Mouse (Mus musculus) layer of hippocampus, adult 11-12 months (tissue): ENCODE measurements around the gene Spcs3.
A peak's percentile ranks its signal among the peaks of the same experiment; 100 is the strongest.
"Not testable (repeated sequence)": the region's sequence is repeated elsewhere in the genome, so short reads cannot be mapped to it uniquely, and the experiment has no call there.

Experiments used
- DNase-seq: peaks from one replicate; pipeline ENCODE4 v3.0.0; 2022; ENCODE audit warnings: low spot score

Spcs3 gene

GRCm38 (mm10) chr8:54529382-54530296 is at the start of gene Spcs3, which contains the start of gene Asb5:
Gene Spcs3, minus strand, starts transcription at chr8:54529998.
Gene Asb5, plus strand, starts transcription at chr8:54529580.
- peak; percentile 96 for DNase-seq

DNA sequence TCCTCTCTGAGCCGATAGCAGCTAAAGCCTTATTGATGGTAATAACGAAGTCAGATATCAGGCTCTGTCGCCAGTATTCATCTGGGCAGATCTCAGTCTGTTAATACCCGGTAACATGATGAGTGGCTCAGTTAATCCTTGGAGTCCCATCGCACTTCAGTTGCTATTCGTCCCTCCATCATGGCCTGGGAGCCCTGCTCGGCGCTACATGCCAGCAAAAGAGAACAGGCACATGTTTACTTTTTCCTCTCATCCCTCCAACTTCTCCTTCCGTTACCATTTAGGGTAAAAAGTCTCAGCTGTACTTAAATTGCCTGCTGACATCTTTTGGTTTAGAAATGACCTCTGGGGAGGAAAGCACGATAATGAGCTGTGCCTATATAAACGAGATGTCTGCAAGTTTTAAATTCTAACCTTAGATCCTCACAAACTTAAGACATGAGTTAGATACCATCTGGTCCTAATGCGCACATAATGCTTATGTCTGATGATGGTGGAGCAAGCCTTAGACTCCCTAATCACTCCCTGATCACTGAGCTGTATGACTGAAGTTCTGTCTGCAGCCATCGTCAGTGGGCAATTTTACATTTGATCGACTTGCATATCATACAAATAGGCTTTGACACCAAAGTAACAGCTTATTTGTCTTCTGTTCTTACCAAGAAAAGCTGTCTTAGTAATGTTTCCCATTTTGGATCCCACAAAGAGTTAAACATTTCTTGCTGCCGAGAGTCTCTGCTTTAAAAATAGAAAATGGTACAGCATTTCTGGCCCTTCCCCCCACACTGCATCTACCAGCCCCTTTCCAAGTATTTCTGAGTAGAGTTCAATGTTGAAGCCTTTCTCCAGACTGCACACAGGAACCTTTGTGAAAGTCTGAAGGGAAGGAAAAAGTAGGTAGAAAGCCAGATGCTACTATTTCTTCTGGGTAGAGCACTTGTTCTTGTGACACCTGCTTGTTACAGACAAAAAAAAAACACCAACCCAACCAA is 41.1 kb upstream of the Spcs3 start:
- DNase-seq = no peak

DNA sequence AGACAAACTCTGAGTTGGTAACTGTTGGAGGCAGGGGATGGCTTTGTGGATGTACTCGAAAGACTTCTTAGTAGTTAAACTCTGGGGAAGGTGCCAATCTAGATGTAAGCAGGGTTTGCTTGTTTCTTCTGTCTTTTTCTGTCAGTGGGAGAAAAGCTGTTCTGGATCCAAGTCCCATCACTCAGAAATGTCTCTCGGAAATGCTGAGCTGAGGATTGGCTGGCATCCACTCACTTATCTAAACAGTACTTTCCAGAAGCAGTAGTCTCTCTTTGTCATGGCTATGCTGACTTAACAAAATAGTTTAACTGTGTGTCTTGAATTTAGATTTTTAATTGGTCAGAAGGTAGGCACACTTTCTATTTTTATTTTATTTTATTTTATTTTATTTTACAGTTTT is 37.4 kb upstream of the Spcs3 start:
- DNase-seq = no peak

DNA sequence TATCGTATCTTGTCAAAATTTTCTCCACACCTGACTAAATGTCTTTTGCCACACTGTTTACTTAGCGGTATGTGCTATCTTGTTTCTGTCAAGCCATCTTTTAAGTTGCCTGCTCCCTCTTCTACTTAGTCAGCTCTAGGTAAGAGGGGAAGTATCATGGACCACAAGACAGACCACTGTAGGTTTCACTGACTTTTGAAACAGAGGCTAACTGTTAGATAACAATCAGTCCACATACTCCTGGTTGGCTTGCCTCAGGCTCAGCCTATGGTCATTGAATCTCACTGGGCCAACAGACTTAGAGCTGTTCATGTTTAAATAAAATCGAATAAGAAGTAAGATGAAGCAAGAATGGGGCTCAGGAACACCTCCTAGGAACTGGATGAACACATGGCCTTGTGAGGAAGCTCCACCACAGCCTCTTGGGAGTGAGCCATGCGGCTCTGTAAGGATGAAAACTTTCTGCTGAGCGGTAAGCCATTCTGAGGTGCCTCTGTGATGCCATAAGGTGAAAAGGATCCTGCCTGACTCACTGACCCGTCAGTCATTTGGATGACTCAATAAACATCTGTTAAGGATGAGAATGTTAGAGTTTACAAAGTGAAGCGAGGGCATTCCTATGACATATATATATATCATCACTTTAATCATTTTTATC is 35.9 kb upstream of the Spcs3 start:
- no peak for DNase-seq

GRCm38 (mm10) chr8:54565181-54565580 is 35.4 kb upstream of the Spcs3 start:
- DNase-seq = no peak

DNA sequence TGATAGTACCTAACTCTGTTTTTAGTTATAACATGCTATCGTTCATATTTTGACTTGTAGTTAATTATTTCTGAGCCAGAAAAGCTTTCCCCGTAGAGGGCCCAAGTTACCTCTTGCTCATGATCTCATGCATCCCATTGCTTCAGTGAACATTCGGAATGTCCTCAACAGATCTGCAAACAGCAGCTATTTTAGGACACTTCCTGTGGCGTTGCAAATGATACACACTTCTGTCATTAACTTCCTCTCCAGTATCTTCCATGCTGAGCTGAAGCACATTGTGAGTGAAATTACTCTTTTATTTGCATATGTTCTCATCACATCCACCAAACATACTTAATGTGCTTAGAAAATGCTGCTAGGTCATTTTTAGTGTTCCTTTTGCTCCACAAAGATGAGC is 32.3 kb upstream of the Spcs3 start:
- DNase-seq = no peak

DNA sequence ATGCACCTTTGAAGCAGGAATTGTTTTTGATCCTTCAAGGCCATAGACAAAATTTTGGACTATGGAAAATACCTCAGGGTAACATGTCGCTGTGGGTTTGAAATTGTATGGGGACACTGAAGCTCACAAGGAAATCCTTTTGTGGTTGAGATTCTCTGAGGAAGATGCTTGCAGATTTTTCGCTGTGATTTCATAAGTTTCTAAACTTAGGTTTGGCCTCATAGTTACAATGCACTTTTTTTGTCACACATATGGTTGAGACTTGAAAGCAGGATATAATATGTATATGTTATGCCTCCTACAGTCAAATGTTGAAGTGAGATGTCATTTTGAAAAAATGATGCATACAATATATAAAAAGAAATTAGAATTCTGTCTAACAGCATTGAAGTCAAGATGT is 25.1 kb upstream of the Spcs3 start:
- no peak for DNase-seq

GRCm38 (mm10) chr8:54550026-54550574 is 20.3 kb upstream of the Spcs3 start:
- no peak for DNase-seq

- no peak for DNase-seq
These were observed 18.6 kb upstream of the Spcs3 start for GRCm38 (mm10) chr8:54548383-54548782.

DNA sequence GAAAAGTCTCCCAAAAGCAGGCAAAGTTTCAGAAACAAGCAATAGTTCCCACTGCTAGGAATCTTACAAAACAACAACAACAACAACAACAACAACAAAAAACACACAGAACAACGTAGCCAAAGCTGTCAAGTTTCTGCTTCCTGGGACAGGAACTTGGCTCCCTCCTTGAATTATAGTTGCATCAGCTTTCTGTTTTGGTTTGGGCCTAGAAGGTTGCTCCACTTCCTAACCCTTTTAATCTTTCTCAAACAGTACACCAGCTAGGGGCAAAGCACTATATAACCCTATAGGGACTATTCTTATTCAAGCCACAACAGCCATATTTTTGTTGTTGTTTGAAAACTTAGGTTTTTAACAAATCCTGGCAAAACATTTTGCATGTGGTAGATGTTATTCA is 11.5 kb upstream of the Spcs3 start:
- DNase-seq = no peak

- no peak for DNase-seq
These were observed 7.5 kb upstream of the Spcs3 start for GRCm38 (mm10) chr8:54537285-54537684.

DNA sequence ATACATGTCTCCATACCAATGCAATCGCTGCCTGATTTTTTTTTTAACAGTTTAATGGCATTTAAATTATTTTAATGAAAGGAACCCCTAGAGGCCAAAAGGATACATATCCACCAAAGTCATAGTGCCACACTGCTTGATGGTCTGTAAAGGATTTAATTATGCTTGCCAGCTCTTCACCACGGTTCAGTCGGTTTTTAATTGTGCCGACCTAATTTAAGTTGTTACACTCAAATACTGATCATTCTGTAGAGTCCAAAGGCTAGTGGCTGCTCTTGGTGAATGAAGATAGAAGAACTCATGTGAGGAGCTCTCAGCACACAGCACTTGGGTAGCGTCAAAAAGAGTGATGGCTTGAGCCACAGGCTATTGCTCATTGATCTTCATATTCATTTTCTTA is 5.4 kb upstream of the Spcs3 start:
- DNase-seq = no peak

GRCm38 (mm10) chr8:54528571-54528970 is 1.2 kb downstream of the Spcs3 start:
- DNase-seq = no peak

GRCm38 (mm10) chr8:54526700-54527099 is 3.1 kb downstream of the Spcs3 start:
- no peak for DNase-seq

DNA sequence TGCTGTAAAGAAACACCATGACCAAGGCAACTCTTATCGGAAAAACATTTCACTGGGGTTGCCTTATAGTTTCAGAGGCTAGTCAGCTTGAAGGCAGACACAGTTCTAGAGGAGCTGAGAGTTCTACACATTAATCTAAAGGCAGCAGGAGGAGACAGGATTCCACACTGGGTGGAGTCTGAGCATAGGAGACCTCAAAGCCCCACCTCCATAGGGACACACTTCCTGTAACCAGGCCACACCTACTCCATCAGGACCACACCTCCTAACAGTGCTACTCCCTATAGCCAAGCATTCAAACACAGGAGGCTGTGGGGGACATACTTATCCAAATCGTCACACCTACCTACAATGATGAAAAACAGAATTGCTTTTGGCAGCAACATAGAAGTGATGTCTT is 4.2 kb downstream of the Spcs3 start:
- DNase-seq = no peak

DNA sequence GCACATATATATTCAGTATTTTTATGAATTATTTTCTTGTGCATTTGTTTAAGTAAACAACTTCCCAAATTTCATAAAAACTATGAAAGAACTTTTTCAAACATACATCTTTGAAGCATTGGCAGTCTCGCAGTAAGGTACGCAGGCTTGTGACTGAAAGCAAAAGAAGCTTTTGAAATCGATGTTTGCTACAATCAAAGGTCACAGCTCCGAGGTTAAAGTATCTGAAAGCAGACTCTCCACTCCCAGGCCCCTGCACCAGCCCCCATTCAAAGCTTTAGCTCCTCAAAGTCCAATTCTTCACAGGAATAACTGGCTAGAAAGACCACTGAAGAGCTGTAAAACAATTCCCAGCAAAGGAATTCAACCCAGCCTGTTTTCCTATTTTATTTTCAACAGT is 9.3 kb downstream of the Spcs3 start:
- no peak for DNase-seq

GRCm38 (mm10) chr8:54518756-54519460 is 10.9 kb downstream of the Spcs3 start:
- no peak for DNase-seq

- DNase-seq = not testable (repeated sequence)
These were observed 17.6 kb downstream of the Spcs3 start for GRCm38 (mm10) chr8:54512200-54512599.

DNA sequence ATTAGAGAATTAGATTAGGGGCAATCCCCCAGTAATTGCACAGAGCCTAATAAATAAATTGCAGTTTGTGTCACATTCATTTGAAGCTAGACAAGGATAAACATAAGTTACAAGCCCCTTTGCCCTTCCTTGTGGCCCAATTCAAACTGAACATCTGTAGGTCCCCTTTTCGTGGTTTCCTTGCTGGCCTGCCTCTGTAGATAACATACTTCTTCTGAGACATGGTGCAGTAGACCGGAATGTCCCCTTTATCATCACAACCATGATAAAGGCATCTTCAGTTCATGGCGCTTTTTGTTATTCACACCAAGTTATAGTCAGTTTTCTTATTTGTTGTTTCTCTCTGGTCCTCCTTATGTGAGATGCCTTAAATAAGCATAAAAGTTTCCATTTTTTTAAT is 18.0 kb downstream of the Spcs3 start:
- DNase-seq = no peak

DNA sequence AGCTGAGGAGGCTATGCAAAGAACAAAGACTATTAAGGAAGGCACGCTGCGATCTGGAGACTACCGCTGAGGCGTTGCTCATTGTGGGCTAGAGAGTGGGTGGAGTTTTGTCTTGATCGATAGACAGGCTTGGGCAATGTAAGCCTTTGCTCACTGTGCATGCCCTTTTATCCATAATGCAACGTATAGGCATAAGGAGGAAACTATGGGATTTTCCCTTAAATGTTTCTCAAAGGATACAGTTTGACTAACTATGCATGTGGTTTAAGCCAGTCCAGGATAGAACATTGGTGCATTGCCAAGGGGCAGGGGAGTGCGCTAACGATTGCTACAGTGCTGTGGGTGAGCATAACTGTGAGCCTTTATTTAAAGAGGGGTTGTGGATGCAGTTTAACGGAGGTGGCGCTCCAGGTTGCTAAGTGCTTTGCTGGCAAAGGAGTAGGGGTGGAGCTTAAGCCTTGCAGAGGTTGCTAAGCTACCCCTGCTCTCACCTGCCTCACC is 20.5 kb downstream of the Spcs3 start:
- DNase-seq = peak; percentile 58

- no peak for DNase-seq
These were observed 21.0 kb downstream of the Spcs3 start for GRCm38 (mm10) chr8:54508814-54509213.
